Mouse (Mus musculus) heart, postnatal 0 days (tissue): ENCODE data around the gene Zfp12.

ENCODE experiments used
- CTCF ChIP-seq: IDR thresholded peaks from 2 replicates; pipeline ENCODE4 v1.5.1; 2016; ENCODE audit warnings: antibody characterized with exemption, control low read depth, low read depth
- EP300 ChIP-seq: IDR thresholded peaks from 2 replicates; pipeline ENCODE4 v1.6.1; 2016; ENCODE audit warnings: antibody characterized with exemption, low read depth

- TF ChIP-seq CTCF (no peak), EP300 (no peak)
Measured at GRCm38 (mm10) chr5:143268985-143269362, 34.0 kb downstream of the Zfp12 start.
